Mouse (Mus musculus) neural tube, embryonic 13.5 days (tissue): Measurements from ENCODE around the gene Mpped1. TPM values are rescaled to one million over a fixed set of nuclear protein-coding genes. Genes with fewer than 3 reads are reported as not detected.

Source experiments
- ATAC-seq: fragments of 200-750 bp; cut with Nextera tagmentation; 2 replicates; pipeline ENCODE4 v1.8.0; 2017; ENCODE audit warnings: low read depth, mild to moderate bottlenecking, moderate TSS enrichment, moderate library complexity
- H3K27ac ChIP-seq: fragments of 300-500 bp; sonication (generic); replicated peaks from 2 replicates; pipeline ENCODE4 v1.5.1; 2015; ENCODE audit warnings: moderate library complexity, mild to moderate bottlenecking, inconsistent platforms
- H3K27me3 ChIP-seq: fragments of 300-500 bp; sonication (generic); 2 replicates; pipeline ENCODE4 v1.6.1; 2015; ENCODE audit warnings: mild to moderate bottlenecking, inconsistent platforms
- H3K36me3 ChIP-seq: fragments of 300-500 bp; sonication (generic); 2 replicates; pipeline ENCODE4 v1.6.1; 2015; ENCODE audit warnings: mild to moderate bottlenecking, inconsistent platforms
- H3K4me1 ChIP-seq: fragments of 300-500 bp; sonication (generic); replicated peaks from 2 replicates; pipeline ENCODE4 v1.6.1; 2015; ENCODE audit warnings: inconsistent platforms
- H3K4me2 ChIP-seq: fragments of 300-500 bp; sonication (generic); 2 replicates; pipeline ENCODE4 v1.6.1; 2015; ENCODE audit warnings: inconsistent platforms, mild to moderate bottlenecking, moderate library complexity
- H3K4me3 ChIP-seq: fragments of 300-500 bp; sonication (generic); 2 replicates; pipeline ENCODE4 v1.5.1; 2015; ENCODE audit warnings: mild to moderate bottlenecking, inconsistent platforms
- H3K9ac ChIP-seq: fragments of 300-500 bp; sonication (generic); 2 replicates; pipeline ENCODE4 v1.6.1; 2015; ENCODE audit warnings: moderate library complexity, mild to moderate bottlenecking, inconsistent platforms
- H3K9me3 ChIP-seq: fragments of 300-500 bp; sonication (generic); 2 replicates; pipeline ENCODE4 v1.6.1; 2016; ENCODE audit warnings: inconsistent platforms
- WGBS: fragments of 180-500 bp; shearing (Covaris S2); methylation state at CpG from one replicate; pipeline ENCODE4 v1.1.7; 2015; 5-methylcytosine and 5-hydroxymethylcytosine counted together
- polyA plus RNA-seq: library from polyadenylated mRNA; unstranded; fragments of >200 nt; fragmentation: Nextera tagmentation; extraction: Ambion mirVana; gene quantifications from 2 replicates; pipeline ENCODE4 v1.2.1, GENCODE M21; 2015

Gene Mpped1
- polyA plus RNA-seq, 1 experiment from 2014 or later, result 13.3 TPM

DNA sequence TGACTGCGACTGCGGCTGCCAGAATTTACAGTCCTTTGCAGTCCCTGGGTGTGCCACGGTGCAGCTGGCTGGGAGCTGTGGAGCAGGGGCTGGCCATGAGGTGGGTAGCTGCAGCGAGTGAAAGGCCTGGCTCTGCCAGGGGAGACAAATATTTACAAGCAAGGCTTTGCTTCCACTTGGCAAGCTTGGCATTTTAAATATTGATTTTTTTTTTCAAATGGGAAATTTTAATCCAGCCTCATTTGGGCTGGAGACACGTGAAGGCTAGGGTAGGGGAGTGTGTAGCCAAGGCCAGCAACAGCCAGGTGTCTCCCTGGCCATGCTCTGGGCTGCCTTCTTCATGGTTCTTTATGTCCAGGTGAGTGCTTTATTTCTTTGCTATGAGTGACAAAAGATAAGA, 21.7 kb downstream of the Mpped1 start:
- no peaks in the 10 kb centered on the region for H3K27me3 ChIP-seq
- no peak overlapping the region for H3K27ac ChIP-seq
- H3K36me3 ChIP-seq, result no peaks in the 10 kb centered on the region
- no peak overlapping the region for H3K4me3 ChIP-seq
- no peak overlapping the region for H3K4me2 ChIP-seq
- WGBS, result 58% methylated on average over 5 of the region's 5 CpGs
- peaks cover 10% of the 10 kb centered on the region for H3K4me1 ChIP-seq
- H3K9ac ChIP-seq, result no peak overlapping the region
- no peak for ATAC-seq
- no peaks in the 10 kb centered on the region for H3K9me3 ChIP-seq

DNA sequence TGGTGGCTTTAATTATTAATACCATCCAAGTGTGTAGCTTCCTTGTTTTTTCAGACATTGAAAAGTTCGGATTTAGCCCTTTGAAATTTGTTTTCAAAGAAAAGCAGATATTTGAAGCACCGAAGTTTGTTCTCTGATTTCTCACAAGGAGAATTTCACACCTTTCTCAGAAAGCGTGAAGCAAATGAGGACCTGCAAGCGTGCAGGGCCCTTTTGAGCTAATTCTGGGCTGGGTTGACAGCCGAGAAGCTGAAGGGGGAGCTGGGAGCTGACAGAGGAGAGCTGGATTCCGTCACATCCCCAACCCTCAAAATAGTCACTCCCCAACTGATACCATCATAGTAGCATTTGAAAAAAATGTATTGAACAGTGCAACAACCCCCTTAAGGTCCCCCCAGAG, 34.8 kb downstream of the Mpped1 start:
- H3K4me3 ChIP-seq, result no peak overlapping the region
- H3K9ac ChIP-seq, result no peak overlapping the region
- whole genome bisulfite sequencing, result 81% methylated on average over 6 of the region's 6 CpGs
- no peaks in the 10 kb centered on the region for H3K4me1 ChIP-seq
- H3K4me2 ChIP-seq, result no peak overlapping the region
- H3K9me3 ChIP-seq, result no peaks in the 10 kb centered on the region
- no peaks in the 10 kb centered on the region for H3K36me3 ChIP-seq
- H3K27ac ChIP-seq, result no peak overlapping the region
- ATAC-seq, result no peak
- H3K27me3 ChIP-seq, result no peaks in the 10 kb centered on the region

- H3K27ac ChIP-seq, result no peak overlapping the region
- H3K4me3 ChIP-seq, result no peak overlapping the region
- no peak overlapping the region for H3K9ac ChIP-seq
- no peak for ATAC-seq
- H3K4me2 ChIP-seq, result no peak overlapping the region
- WGBS, result 85% methylated on average over 8 of the region's 8 CpGs
- H3K4me1 ChIP-seq, result peaks cover 12% of the 10 kb centered on the region
- H3K9me3 ChIP-seq, result 0 out of 2 replicates have a peak, but pooled peaks cover 2% of the 10 kb centered on the region
- H3K36me3 ChIP-seq, result no peaks in the 10 kb centered on the region
- H3K27me3 ChIP-seq, result no peaks in the 10 kb centered on the region
Observed at GRCm38 (mm10) chr15:83828011-83828410, 48.7 kb downstream of the Mpped1 start.

DNA sequence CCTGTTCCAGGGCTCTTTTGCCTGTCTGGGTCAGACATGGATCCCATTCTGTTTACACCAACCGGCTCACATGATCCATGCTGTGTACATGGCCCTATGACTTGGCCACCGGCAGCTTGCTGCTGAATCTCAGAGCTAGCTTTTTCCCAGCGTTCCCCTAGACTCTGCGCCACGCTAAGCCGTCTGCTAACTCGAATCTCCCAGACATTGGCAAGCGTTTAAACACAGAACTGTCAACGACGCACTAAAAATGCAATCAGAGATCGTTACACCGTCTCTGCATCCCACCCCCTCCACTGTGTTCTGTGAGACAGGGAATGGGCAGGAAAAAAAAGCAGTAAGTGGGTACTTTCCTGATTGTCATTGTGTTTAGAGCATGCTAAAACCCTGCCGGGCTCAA, 50.0 kb downstream of the Mpped1 start:
- H3K27me3 ChIP-seq, result no peaks in the 10 kb centered on the region
- H3K27ac ChIP-seq, result peak overlapping the region; percentile 57
- 56% methylated on average over 13 of the region's 13 CpGs for WGBS
- H3K9ac ChIP-seq, result 0 out of 2 replicates have a peak overlapping the region, but pooled peaks have one; percentile 17
- H3K4me2 ChIP-seq, result no peak overlapping the region
- H3K36me3 ChIP-seq, result no peaks in the 10 kb centered on the region
- H3K4me3 ChIP-seq, result no peak overlapping the region
- ATAC-seq, result peak; percentile 32; the same call in 1 of the 2 replicates
- H3K4me1 ChIP-seq, result peaks cover 12% of the 10 kb centered on the region
- H3K9me3 ChIP-seq, result 0 out of 2 replicates have a peak, but pooled peaks cover 2% of the 10 kb centered on the region

- no peak for ATAC-seq
- H3K9me3 ChIP-seq, result no peaks in the 10 kb centered on the region
- H3K27me3 ChIP-seq, result no peaks in the 10 kb centered on the region
- no peak overlapping the region for H3K4me2 ChIP-seq
- H3K36me3 ChIP-seq, result no peaks in the 10 kb centered on the region
- H3K4me3 ChIP-seq, result no peak overlapping the region
- peaks cover 12% of the 10 kb centered on the region for H3K4me1 ChIP-seq
- 60% methylated on average over 6 of the region's 6 CpGs for WGBS
- no peak overlapping the region; the same call in 1 of the 2 replicates for H3K9ac ChIP-seq
- no peak overlapping the region for H3K27ac ChIP-seq
Observed at GRCm38 (mm10) chr15:83832265-83832664, 53.0 kb downstream of the Mpped1 start.

DNA sequence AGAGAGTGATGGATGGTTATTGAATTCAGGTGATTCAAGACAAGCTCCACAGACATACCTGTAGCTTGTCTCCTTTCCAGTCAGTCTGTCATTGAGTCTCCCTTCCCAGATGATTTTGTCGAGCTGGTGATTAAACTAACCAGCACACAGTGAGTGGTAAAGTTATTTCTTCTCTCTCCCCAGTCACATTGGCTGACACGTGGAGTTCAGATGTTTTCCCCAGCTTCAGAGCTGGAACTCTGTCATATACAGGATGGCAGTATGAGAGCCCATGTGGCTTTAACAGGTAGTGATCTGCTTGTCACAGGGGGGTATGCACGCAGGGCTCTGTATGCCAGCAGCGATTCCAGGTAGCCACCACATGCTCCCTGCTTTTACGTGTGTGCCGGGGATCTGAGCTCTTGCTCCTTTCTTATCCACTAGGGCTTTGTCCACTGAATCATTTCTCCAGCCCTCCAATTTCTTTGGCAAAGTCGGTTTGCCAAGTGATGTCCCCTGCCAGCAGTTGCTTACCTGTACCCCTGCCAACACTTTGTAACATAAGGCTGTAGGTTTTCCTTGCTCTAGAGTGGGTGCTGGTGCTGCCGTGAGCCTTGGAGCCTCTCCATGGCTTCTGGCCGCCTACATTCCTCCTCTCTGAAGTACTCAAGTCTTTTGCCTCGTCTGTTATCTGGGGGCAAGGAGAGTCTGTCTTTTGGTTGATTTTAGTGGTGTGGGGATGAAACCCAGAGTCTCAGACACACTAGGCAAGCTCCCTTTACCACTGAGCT, 61.9 kb downstream of the Mpped1 start:
- ATAC-seq, result no peak
- WGBS, result 78% methylated on average over 10 of the region's 10 CpGs
- Histone ChIP-seq H3K27me3 (peaks cover 4% of the 10 kb centered on the region; the same call in 1 of the 2 replicates), H3K9ac (no peak overlapping the region), H3K9me3 (no peaks in the 10 kb centered on the region), H3K36me3 (no peaks in the 10 kb centered on the region), H3K27ac (no peak overlapping the region), H3K4me1 (peaks cover 34% of the 10 kb centered on the region), H3K4me3 (no peak overlapping the region), H3K4me2 (no peak overlapping the region)

DNA sequence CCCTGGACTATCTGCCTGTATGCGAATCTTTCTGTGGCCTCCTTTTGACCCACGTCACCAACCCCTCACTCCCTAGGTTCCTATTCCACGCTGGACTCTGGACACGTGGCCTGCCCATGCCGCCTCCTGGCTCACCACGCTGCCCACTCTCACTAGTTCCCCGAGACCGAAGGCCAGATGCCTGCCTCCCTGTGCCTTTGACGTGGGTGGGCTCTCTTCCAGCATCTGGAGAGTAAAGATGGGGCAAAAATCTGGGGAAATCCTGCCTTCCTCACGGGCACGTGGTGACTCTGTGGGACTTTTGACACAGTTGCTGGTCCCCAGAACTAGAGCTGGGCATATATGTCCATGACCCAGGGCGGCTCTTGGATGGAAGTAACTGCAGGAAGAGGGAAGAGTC, 63.2 kb downstream of the Mpped1 start:
- no peaks in the 10 kb centered on the region for H3K36me3 ChIP-seq
- H3K9me3 ChIP-seq, result no peaks in the 10 kb centered on the region
- 86% methylated on average over 12 of the region's 12 CpGs for WGBS
- H3K27ac ChIP-seq, result no peak overlapping the region
- no peak overlapping the region for H3K4me3 ChIP-seq
- H3K4me1 ChIP-seq, result peaks cover 47% of the 10 kb centered on the region
- ATAC-seq, result no peak
- no peak overlapping the region for H3K9ac ChIP-seq
- H3K4me2 ChIP-seq, result no peak overlapping the region
- peaks cover 4% of the 10 kb centered on the region; the same call in 1 of the 2 replicates for H3K27me3 ChIP-seq

GRCm38 (mm10) chr15:83842915-83843789, 63.9 kb downstream of the Mpped1 start:
- H3K9ac ChIP-seq, result no peak overlapping the region
- WGBS, result 34% methylated on average over 22 of the region's 22 CpGs
- peaks cover 55% of the 10 kb centered on the region for H3K4me1 ChIP-seq

DNA sequence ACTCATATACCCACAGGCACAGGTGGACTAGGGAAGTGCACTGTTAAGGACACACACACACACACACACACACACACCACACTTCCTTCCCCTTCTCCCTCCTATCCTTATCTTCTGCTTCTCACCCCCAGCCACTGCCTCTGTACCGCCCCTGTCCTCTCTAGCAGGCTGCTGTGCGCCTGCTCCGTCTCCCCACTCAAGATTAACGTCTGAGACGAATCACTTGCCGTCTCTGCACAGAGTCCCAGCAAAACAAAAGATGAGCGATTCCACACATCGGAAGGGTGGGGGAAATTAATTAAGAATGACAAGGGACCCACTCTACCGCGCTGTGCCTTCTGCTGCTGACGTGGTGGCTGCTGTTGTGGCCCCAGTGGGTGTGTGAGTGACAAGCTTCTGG, 66.5 kb downstream of the Mpped1 start:
- peaks cover 64% of the 10 kb centered on the region for H3K4me1 ChIP-seq
- 20% methylated on average over 11 of the region's 11 CpGs for WGBS
- H3K36me3 ChIP-seq, result no peaks in the 10 kb centered on the region
- H3K4me2 ChIP-seq, result no peak overlapping the region
- no peak overlapping the region for H3K4me3 ChIP-seq
- H3K9ac ChIP-seq, result no peak overlapping the region
- H3K9me3 ChIP-seq, result no peaks in the 10 kb centered on the region
- peaks cover 4% of the 10 kb centered on the region; the same call in 1 of the 2 replicates for H3K27me3 ChIP-seq
- no peak overlapping the region for H3K27ac ChIP-seq
- peak; percentile 30; the same call in 1 of the 2 replicates for ATAC-seq

More at GRCm38 (mm10) chr15:83842915-83843789, 63.9 kb downstream of the Mpped1 start:
- Histone ChIP-seq H3K36me3 (no peaks in the 10 kb centered on the region), H3K4me3 (no peak overlapping the region), H3K27ac (peak overlapping the region; percentile 28; the same call in 1 of the 2 replicates), H3K27me3 (peaks cover 4% of the 10 kb centered on the region; the same call in 1 of the 2 replicates), H3K4me2 (no peak overlapping the region), H3K9me3 (no peaks in the 10 kb centered on the region)
- no peak for ATAC-seq

- Histone ChIP-seq H3K9me3 (no peaks in the 10 kb centered on the region), H3K4me3 (no peak overlapping the region), H3K9ac (no peak overlapping the region), H3K4me2 (no peak overlapping the region), H3K4me1 (peaks cover 64% of the 10 kb centered on the region), H3K27me3 (peaks cover 4% of the 10 kb centered on the region; the same call in 1 of the 2 replicates), H3K27ac (no peak overlapping the region), H3K36me3 (no peaks in the 10 kb centered on the region)
- 38% methylated on average over 8 of the region's 8 CpGs for WGBS
- ATAC-seq, result no peak
Observed at GRCm38 (mm10) chr15:83846592-83846991, 67.3 kb downstream of the Mpped1 start.

DNA sequence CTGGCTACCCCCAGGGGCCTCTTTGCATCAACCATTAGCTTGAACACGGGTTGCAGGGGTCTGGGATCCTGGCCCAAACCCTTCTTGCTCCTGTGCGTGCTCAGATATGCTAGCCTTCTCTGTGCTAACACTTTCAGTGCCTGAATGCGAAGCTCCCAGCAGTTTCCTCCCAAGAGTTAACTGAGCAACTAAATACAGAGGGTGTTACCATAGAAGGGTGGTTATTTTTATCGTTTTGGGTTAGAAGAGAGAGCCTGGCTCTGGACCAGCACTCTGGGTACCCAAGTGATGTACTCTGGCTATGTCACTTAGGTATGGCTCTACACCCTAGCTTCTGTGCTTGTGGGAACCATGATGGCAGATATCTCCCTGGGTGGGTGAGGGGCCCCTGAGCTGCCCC, 68.2 kb downstream of the Mpped1 start:
- Histone ChIP-seq H3K36me3 (no peaks in the 10 kb centered on the region), H3K4me2 (no peak overlapping the region), H3K4me1 (peaks cover 61% of the 10 kb centered on the region), H3K27me3 (no peaks in the 10 kb centered on the region; the same call in 1 of the 2 replicates), H3K27ac (peak overlapping the region; percentile 33; the same call in 1 of the 2 replicates), H3K4me3 (no peak overlapping the region), H3K9ac (no peak overlapping the region), H3K9me3 (no peaks in the 10 kb centered on the region)
- 64% methylated on average over 4 of the region's 4 CpGs for WGBS
- ATAC-seq, result no peak

- Histone ChIP-seq H3K4me1 (peaks cover 55% of the 10 kb centered on the region), H3K36me3 (no peaks in the 10 kb centered on the region), H3K4me3 (no peak overlapping the region), H3K27ac (peak overlapping the region; percentile 52), H3K9ac (no peak overlapping the region), H3K4me2 (no peak overlapping the region), H3K9me3 (no peaks in the 10 kb centered on the region), H3K27me3 (no peaks in the 10 kb centered on the region; the same call in 1 of the 2 replicates)
- ATAC-seq, result no peak
- WGBS, result 46% methylated on average over 9 of the region's 9 CpGs
Observed at GRCm38 (mm10) chr15:83848193-83848592, 68.9 kb downstream of the Mpped1 start.
